Mouse (Mus musculus): ENCODE data around the gene Chd8. TPM values are rescaled to one million over a fixed set of nuclear protein-coding genes. Genes with fewer than 3 reads are reported as not detected.

Chd8 gene
- polyA plus RNA-seq, 1 experiment from 2014 or later = 47.5 TPM

DNA sequence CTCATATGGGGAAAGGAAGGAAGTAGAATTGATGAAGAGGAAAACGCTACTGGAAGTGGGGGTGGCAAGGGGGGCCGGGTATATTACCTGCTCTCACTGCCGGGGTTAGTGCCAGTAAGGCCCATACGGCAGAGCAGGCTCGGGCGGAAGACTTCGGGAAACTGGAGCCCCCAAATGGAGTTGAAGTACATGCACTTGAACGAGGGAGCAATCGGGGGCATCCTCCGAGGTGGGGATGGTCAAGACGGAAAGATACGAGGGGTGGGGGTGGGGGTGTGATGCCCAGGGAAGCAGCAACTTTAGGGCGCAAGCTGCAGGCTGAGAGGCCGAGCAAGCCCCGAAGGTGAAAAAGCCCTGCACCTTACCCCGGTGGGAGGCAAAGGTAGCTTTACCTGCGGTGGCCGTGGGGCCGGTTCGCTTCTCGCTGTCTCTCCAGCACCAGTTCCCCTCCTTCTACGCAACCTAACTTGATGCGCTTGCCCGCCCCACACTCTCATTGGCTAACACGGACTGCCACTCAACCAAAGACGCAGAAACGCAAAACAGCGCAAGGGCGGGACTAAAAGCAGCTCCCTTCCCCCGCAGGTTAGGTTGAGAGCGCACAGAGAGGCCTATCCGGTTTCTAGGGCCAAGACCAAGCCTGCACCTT is 13.4 kb downstream of the Chd8 start:
- Histone ChIP-seq H3K9ac (replicated peaks; ENCODE audit: low read length) (peak overlapping the region; percentile 72), H3K4me1 (ENCODE audit: control insufficient read depth, insufficient read depth, low read length) (no peaks in the 10 kb centered on the region), H3K4me3 (ENCODE audit: low read depth, low read length) (peak overlapping the region; percentile 67), H3K27ac (replicated peaks; ENCODE audit: low read depth, low read length) (0 out of 2 replicates have a peak overlapping the region, but pooled peaks have one; percentile 3), H3K9me3 (replicated peaks; ENCODE audit: control insufficient read depth, low read length) (no peaks in the 10 kb centered on the region), H3K36me3 (replicated peaks; ENCODE audit: control insufficient read depth, insufficient read depth, low read depth, low read length) (no peaks in the 10 kb centered on the region), H3K27me3 (ENCODE audit: control insufficient read depth, insufficient read depth, low read length) (no peaks in the 10 kb centered on the region), H3K4me2 (ENCODE audit: low read depth, low read length) (peak overlapping the region; percentile 69)
- WGBS = under 1% methylated on average over 32 of the region's 32 CpGs
- DNase-seq (ENCODE audit: low spot score) (peak; percentile 99), ATAC-seq (replicated peaks; ENCODE audit: insufficient number of reproducible peaks, low FRiP score, low TSS enrichment, low read depth) (peak; percentile 98)

GRCm38 (mm10) chr14:52236216-52236615 is 21.4 kb downstream of the Chd8 start:
- ATAC-seq (replicated peaks; ENCODE audit: insufficient number of reproducible peaks, low FRiP score, low TSS enrichment, low read depth) (no peak), DNase-seq (ENCODE audit: low spot score) (no peak)
- H3K27me3 ChIP-seq (ENCODE audit: control insufficient read depth, insufficient read depth, low read length) = no peaks in the 10 kb centered on the region
- H3K4me1 ChIP-seq (ENCODE audit: control insufficient read depth, insufficient read depth, low read length) = no peaks in the 10 kb centered on the region
- 100% methylated on average over 1 of the region's 1 CpGs for WGBS
- no peak overlapping the region for H3K27ac ChIP-seq (replicated peaks; ENCODE audit: low read depth, low read length)
- H3K4me3 ChIP-seq (ENCODE audit: low read depth, low read length) = no peak overlapping the region
- peaks cover 9% of the 10 kb centered on the region for H3K36me3 ChIP-seq (replicated peaks; ENCODE audit: control insufficient read depth, insufficient read depth, low read depth, low read length)
- no peak overlapping the region for H3K9ac ChIP-seq (replicated peaks; ENCODE audit: low read length)
- H3K4me2 ChIP-seq (ENCODE audit: low read depth, low read length) = no peak overlapping the region
- no peaks in the 10 kb centered on the region for H3K9me3 ChIP-seq (replicated peaks; ENCODE audit: control insufficient read depth, low read length)

DNA sequence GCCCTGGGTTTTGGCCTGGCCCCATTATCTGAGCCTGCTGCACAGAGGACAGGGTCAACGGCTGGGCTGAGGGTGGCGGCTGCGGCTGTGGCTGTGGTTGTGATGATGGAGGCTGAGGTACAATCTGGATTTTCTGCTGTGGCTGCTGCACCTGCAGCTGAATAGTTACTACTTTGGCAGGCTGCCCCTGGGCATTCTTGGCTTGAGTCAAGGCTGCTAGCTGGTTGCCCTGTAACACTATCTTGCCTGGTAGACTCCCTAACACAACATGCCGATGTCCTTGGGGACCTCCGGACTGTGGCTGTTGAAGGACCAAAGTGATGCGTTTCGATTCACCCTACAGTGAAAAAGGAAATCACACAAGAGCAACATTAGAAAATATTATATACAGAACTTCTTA is 22.4 kb downstream of the Chd8 start:
- Histone ChIP-seq H3K27ac (replicated peaks; ENCODE audit: low read depth, low read length) (no peak overlapping the region), H3K36me3 (replicated peaks; ENCODE audit: control insufficient read depth, insufficient read depth, low read depth, low read length) (peaks cover 14% of the 10 kb centered on the region), H3K27me3 (ENCODE audit: control insufficient read depth, insufficient read depth, low read length) (no peaks in the 10 kb centered on the region), H3K4me1 (ENCODE audit: control insufficient read depth, insufficient read depth, low read length) (no peaks in the 10 kb centered on the region), H3K4me3 (ENCODE audit: low read depth, low read length) (no peak overlapping the region), H3K4me2 (ENCODE audit: low read depth, low read length) (no peak overlapping the region), H3K9ac (replicated peaks; ENCODE audit: low read length) (no peak overlapping the region), H3K9me3 (replicated peaks; ENCODE audit: control insufficient read depth, low read length) (no peaks in the 10 kb centered on the region)
- DNase-seq (ENCODE audit: low spot score) (no peak), ATAC-seq (replicated peaks; ENCODE audit: insufficient number of reproducible peaks, low FRiP score, low TSS enrichment, low read depth) (no peak)
- 96% methylated on average over 7 of the region's 7 CpGs for WGBS

- ATAC-seq (replicated peaks; ENCODE audit: insufficient number of reproducible peaks, low FRiP score, low TSS enrichment, low read depth) = no peak; the same call in 1 of the 2 replicates
- no peaks in the 10 kb centered on the region for H3K27me3 ChIP-seq (ENCODE audit: control insufficient read depth, insufficient read depth, low read length)
- no peak overlapping the region for H3K4me2 ChIP-seq (ENCODE audit: low read depth, low read length)
- no peaks in the 10 kb centered on the region for H3K4me1 ChIP-seq (ENCODE audit: control insufficient read depth, insufficient read depth, low read length)
- 83% methylated on average over 6 of the region's 6 CpGs for WGBS
- no peak overlapping the region for H3K27ac ChIP-seq (replicated peaks; ENCODE audit: low read depth, low read length)
- H3K4me3 ChIP-seq (ENCODE audit: low read depth, low read length) = no peak overlapping the region
- H3K9me3 ChIP-seq (replicated peaks; ENCODE audit: control insufficient read depth, low read length) = no peaks in the 10 kb centered on the region
- no peak overlapping the region for H3K9ac ChIP-seq (replicated peaks; ENCODE audit: low read length)
- H3K36me3 ChIP-seq (replicated peaks; ENCODE audit: control insufficient read depth, insufficient read depth, low read depth, low read length) = peaks cover 14% of the 10 kb centered on the region
- DNase-seq (ENCODE audit: low spot score) = no peak
These were observed 25.3 kb downstream of the Chd8 start for GRCm38 (mm10) chr14:52232249-52232648.

GRCm38 (mm10) chr14:52225972-52226371 is 31.6 kb downstream of the Chd8 start:
- WGBS = 98% methylated on average over 2 of the region's 2 CpGs
- H3K4me2 ChIP-seq (ENCODE audit: low read depth, low read length) = no peak overlapping the region
- no peak overlapping the region for H3K27ac ChIP-seq (replicated peaks; ENCODE audit: low read depth, low read length)
- H3K9ac ChIP-seq (replicated peaks; ENCODE audit: low read length) = no peak overlapping the region
- DNase-seq (ENCODE audit: low spot score) = no peak
- no peaks in the 10 kb centered on the region for H3K9me3 ChIP-seq (replicated peaks; ENCODE audit: control insufficient read depth, low read length)
- H3K36me3 ChIP-seq (replicated peaks; ENCODE audit: control insufficient read depth, insufficient read depth, low read depth, low read length) = peaks cover 11% of the 10 kb centered on the region
- no peak overlapping the region for H3K4me3 ChIP-seq (ENCODE audit: low read depth, low read length)
- no peaks in the 10 kb centered on the region for H3K4me1 ChIP-seq (ENCODE audit: control insufficient read depth, insufficient read depth, low read length)
- H3K27me3 ChIP-seq (ENCODE audit: control insufficient read depth, insufficient read depth, low read length) = no peaks in the 10 kb centered on the region
- no peak for ATAC-seq (replicated peaks; ENCODE audit: insufficient number of reproducible peaks, low FRiP score, low TSS enrichment, low read depth)

DNA sequence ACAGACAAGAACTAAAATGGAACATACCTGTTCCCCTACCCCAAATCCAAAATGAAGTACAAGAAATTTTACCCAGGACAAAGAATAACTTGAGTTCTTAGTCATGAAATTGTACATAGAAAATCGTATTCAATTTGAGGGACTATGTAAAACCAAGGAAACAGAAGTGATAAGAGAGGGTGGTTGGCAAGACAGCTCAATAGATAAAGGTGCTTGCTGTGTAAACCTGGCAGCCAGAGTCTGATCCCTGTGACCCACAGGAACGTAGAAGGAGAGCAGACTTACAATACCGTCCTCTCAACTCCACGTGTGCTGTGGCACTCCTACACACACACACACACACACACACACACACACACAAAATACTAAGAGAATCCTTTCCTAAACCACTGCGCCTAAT is 40.3 kb downstream of the Chd8 start:
- no peak for DNase-seq (ENCODE audit: low spot score)
- no peaks in the 10 kb centered on the region for H3K9me3 ChIP-seq (replicated peaks; ENCODE audit: control insufficient read depth, low read length)
- no peak overlapping the region for H3K4me3 ChIP-seq (ENCODE audit: low read depth, low read length)
- no peaks in the 10 kb centered on the region for H3K27me3 ChIP-seq (ENCODE audit: control insufficient read depth, insufficient read depth, low read length)
- WGBS = 94% methylated on average over 5 of the region's 5 CpGs
- no peak overlapping the region for H3K4me2 ChIP-seq (ENCODE audit: low read depth, low read length)
- H3K36me3 ChIP-seq (replicated peaks; ENCODE audit: control insufficient read depth, insufficient read depth, low read depth, low read length) = peaks cover 18% of the 10 kb centered on the region
- H3K9ac ChIP-seq (replicated peaks; ENCODE audit: low read length) = no peak overlapping the region
- no peak overlapping the region for H3K27ac ChIP-seq (replicated peaks; ENCODE audit: low read depth, low read length)
- no peaks in the 10 kb centered on the region for H3K4me1 ChIP-seq (ENCODE audit: control insufficient read depth, insufficient read depth, low read length)
- no peak for ATAC-seq (replicated peaks; ENCODE audit: insufficient number of reproducible peaks, low FRiP score, low TSS enrichment, low read depth)

- peaks cover 5% of the 10 kb centered on the region for H3K36me3 ChIP-seq (replicated peaks; ENCODE audit: control insufficient read depth, insufficient read depth, low read depth, low read length)
These were observed 58.2 kb downstream of the Chd8 start for GRCm38 (mm10) chr14:52199412-52199811.

DNA sequence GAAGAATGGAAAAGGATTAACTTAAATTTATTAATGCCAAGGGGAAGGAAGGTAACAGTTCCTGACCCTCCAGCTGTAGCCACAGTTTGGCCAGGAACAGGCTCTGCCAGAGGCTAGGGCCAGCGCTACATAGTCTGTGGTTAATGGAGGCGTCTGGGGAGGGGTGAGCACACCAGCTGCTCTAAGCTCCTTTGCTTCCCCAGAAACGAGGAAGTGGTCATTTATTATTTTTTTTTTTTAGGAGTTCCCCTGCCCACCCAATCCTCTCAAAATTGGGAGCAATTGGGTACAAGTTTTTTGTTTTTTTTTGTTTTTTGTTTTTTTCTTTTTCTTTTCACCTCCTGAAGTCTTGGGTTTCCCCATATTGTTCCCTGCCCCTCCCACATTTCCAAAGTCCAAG is 59.4 kb downstream of the Chd8 start:
- Histone ChIP-seq H3K27ac (replicated peaks; ENCODE audit: low read depth, low read length) (no peak overlapping the region), H3K9ac (replicated peaks; ENCODE audit: low read length) (0 out of 2 replicates have a peak overlapping the region, but pooled peaks have one; percentile 43), H3K4me2 (ENCODE audit: low read depth, low read length) (peak overlapping the region; percentile 29; the same call in 1 of the 2 replicates), H3K36me3 (replicated peaks; ENCODE audit: control insufficient read depth, insufficient read depth, low read depth, low read length) (no peaks in the 10 kb centered on the region; the same call in 1 of the 2 replicates), H3K4me3 (ENCODE audit: low read depth, low read length) (no peak overlapping the region), H3K4me1 (ENCODE audit: control insufficient read depth, insufficient read depth, low read length) (no peaks in the 10 kb centered on the region), H3K27me3 (ENCODE audit: control insufficient read depth, insufficient read depth, low read length) (no peaks in the 10 kb centered on the region), H3K9me3 (replicated peaks; ENCODE audit: control insufficient read depth, low read length) (no peaks in the 10 kb centered on the region)
- WGBS = 19% methylated on average over 3 of the region's 3 CpGs
- ATAC-seq (replicated peaks; ENCODE audit: insufficient number of reproducible peaks, low FRiP score, low TSS enrichment, low read depth) (no peak), DNase-seq (ENCODE audit: low spot score) (peak; percentile 10)

More at GRCm38 (mm10) chr14:52199412-52199811, 58.2 kb downstream of the Chd8 start:
- no peak overlapping the region for H3K4me3 ChIP-seq (ENCODE audit: low read depth, low read length)
- H3K4me1 ChIP-seq (ENCODE audit: control insufficient read depth, insufficient read depth, low read length) = no peaks in the 10 kb centered on the region
- no peaks in the 10 kb centered on the region for H3K27me3 ChIP-seq (ENCODE audit: control insufficient read depth, insufficient read depth, low read length)
- DNase-seq (ENCODE audit: low spot score) (no peak), ATAC-seq (replicated peaks; ENCODE audit: insufficient number of reproducible peaks, low FRiP score, low TSS enrichment, low read depth) (no peak)
- H3K9ac ChIP-seq (replicated peaks; ENCODE audit: low read length) = no peak overlapping the region
- 98% methylated on average over 4 of the region's 4 CpGs for WGBS
- no peak overlapping the region for H3K4me2 ChIP-seq (ENCODE audit: low read depth, low read length)
- no peaks in the 10 kb centered on the region for H3K9me3 ChIP-seq (replicated peaks; ENCODE audit: control insufficient read depth, low read length)
- H3K27ac ChIP-seq (replicated peaks; ENCODE audit: low read depth, low read length) = no peak overlapping the region
